Mouse (Mus musculus): ENCODE data around the gene Bahcc1. TPM values are rescaled to one million over a fixed set of nuclear protein-coding genes. Genes with fewer than 3 reads are reported as not detected.
A peak's percentile ranks its signal among the peaks of the same experiment; 100 is the strongest.

Gene Bahcc1
- polyA plus RNA-seq (2012; rRNA removed): 1.5 and 1.6 TPM in 2 replicates
- polyA plus RNA-seq (2014; fragmentation: Nextera tagmentation; extraction: Ambion mirVana): 0.75 and 1.2 TPM in 2 replicates

GRCm38 (mm10) chr11:120232230-120233097 lies at the start of gene Bahcc1:
Gene Bahcc1, plus strand, starts transcription at chr11:120232947.
- no peaks in the 10 kb centered on the region for H3K9me3 ChIP-seq (ENCODE audit: control insufficient read depth, low read length)
- WGBS (ENCODE audit: insufficient replicate concordance): 2% methylated on average over 36 of the region's 36 CpGs
- no peaks in the 10 kb centered on the region for H3K36me3 ChIP-seq (replicated peaks; ENCODE audit: control insufficient read depth, insufficient read depth, low read depth)
- peak within 1 kb of the TSS; percentile 67 for H3K9ac ChIP-seq (replicated peaks)
- peaks cover 74% of the 10 kb centered on the region for H3K27me3 ChIP-seq (ENCODE audit: control insufficient read depth, insufficient read depth, low read length)
- peak within 1 kb of the TSS; percentile 58 to 63 for H3K4me3 ChIP-seq (ENCODE audit: insufficient read depth in 1 of 2, low read depth in 2 of 2, low read length in 2 of 2)
- ATAC-seq (ENCODE audit: insufficient read depth) (peak; percentile 92), DNase-seq (ENCODE audit: low read depth in 3 of 3, low spot score in 3 of 3) (peak; percentile 94 to 96 (median 94))
- TF ChIP-seq EP300 (IDR thresholded peaks at IDR 0.05; ENCODE audit: low read depth): no peak
- peak within 1 kb of the TSS; percentile 8; the same call in 1 of the 2 replicates for H3K27ac ChIP-seq
- H3K4me1 ChIP-seq (replicated peaks; ENCODE audit: control insufficient read depth in 2 of 2, insufficient read depth in 2 of 2, low read length in 1 of 2): peaks cover 9 to 26% of the 10 kb centered on the region in 2 experiments
- peak within 1 kb of the TSS; percentile 71 for H3K4me2 ChIP-seq (ENCODE audit: low read depth)

GRCm38 (mm10) chr11:120183180-120183579 lies 49.6 kb upstream of the Bahcc1 start:
- Histone ChIP-seq H3K4me1 (replicated peaks; ENCODE audit: control insufficient read depth in 2 of 2, insufficient read depth in 2 of 2, low read length in 1 of 2) (peaks cover 0 to 9% of the 10 kb centered on the region in 2 experiments; a peak in 2 of 4 replicates), H3K27me3 (ENCODE audit: control insufficient read depth, insufficient read depth, low read length) (peaks cover 42% of the 10 kb centered on the region), H3K9me3 (ENCODE audit: control insufficient read depth, low read length) (no peaks in the 10 kb centered on the region), H3K36me3 (replicated peaks; ENCODE audit: control insufficient read depth, insufficient read depth, low read depth) (no peaks in the 10 kb centered on the region), H3K4me3 (ENCODE audit: insufficient read depth in 1 of 2, low read depth in 2 of 2, low read length in 2 of 2) (no peak overlapping the region), H3K27ac (no peak overlapping the region), H3K9ac (replicated peaks) (no peak overlapping the region), H3K4me2 (ENCODE audit: low read depth) (no peak overlapping the region)
- TF ChIP-seq EP300 (IDR thresholded peaks at IDR 0.05; ENCODE audit: low read depth): no peak
- WGBS (ENCODE audit: insufficient replicate concordance): 42% methylated on average over 1 of the region's 1 CpGs
- no peak for DNase-seq (ENCODE audit: low read depth in 3 of 3, low spot score in 3 of 3)
- no peak for ATAC-seq (ENCODE audit: insufficient read depth)

GRCm38 (mm10) chr11:120183708-120184107 lies 49.0 kb upstream of the Bahcc1 start:
- Histone ChIP-seq H3K27ac (no peak overlapping the region), H3K9ac (replicated peaks) (no peak overlapping the region), H3K4me1 (replicated peaks; ENCODE audit: control insufficient read depth in 2 of 2, insufficient read depth in 2 of 2, low read length in 1 of 2) (peaks cover 0 to 9% of the 10 kb centered on the region in 2 experiments; a peak in 2 of 4 replicates), H3K27me3 (ENCODE audit: control insufficient read depth, insufficient read depth, low read length) (peaks cover 48% of the 10 kb centered on the region), H3K36me3 (replicated peaks; ENCODE audit: control insufficient read depth, insufficient read depth, low read depth) (no peaks in the 10 kb centered on the region), H3K4me3 (ENCODE audit: insufficient read depth in 1 of 2, low read depth in 2 of 2, low read length in 2 of 2) (no peak overlapping the region), H3K9me3 (ENCODE audit: control insufficient read depth, low read length) (no peaks in the 10 kb centered on the region), H3K4me2 (ENCODE audit: low read depth) (no peak overlapping the region)
- ATAC-seq (ENCODE audit: insufficient read depth) (no peak), DNase-seq (ENCODE audit: low read depth in 3 of 3, low spot score in 3 of 3) (no peak)
- TF ChIP-seq EP300 (IDR thresholded peaks at IDR 0.05; ENCODE audit: low read depth): no peak
- no peak for TF ChIP-seq CTCF (IDR thresholded peaks at IDR 0.05; ENCODE audit: low read depth)
- WGBS (ENCODE audit: insufficient replicate concordance): 65% methylated on average over 11 of the region's 11 CpGs

GRCm38 (mm10) chr11:120184371-120185315 lies 48.1 kb upstream of the Bahcc1 start:
- H3K4me1 ChIP-seq (replicated peaks; ENCODE audit: control insufficient read depth in 2 of 2, insufficient read depth in 2 of 2, low read length in 1 of 2): peaks cover 0 to 9% of the 10 kb centered on the region in 2 experiments; a peak in 2 of 4 replicates
- 23% methylated on average over 16 of the region's 16 CpGs for WGBS (ENCODE audit: insufficient replicate concordance)
- peak overlapping the region in 1 of 2 experiments; percentile 39; a peak in 2 of 4 replicates for H3K4me3 ChIP-seq (ENCODE audit: insufficient read depth in 1 of 2, low read depth in 2 of 2, low read length in 2 of 2)
- no peaks in the 10 kb centered on the region for H3K36me3 ChIP-seq (replicated peaks; ENCODE audit: control insufficient read depth, insufficient read depth, low read depth)
- H3K4me2 ChIP-seq (ENCODE audit: low read depth): peak overlapping the region; percentile 61
- H3K27me3 ChIP-seq (ENCODE audit: control insufficient read depth, insufficient read depth, low read length): peaks cover 57% of the 10 kb centered on the region
- TF ChIP-seq CTCF (IDR thresholded peaks at IDR 0.05; ENCODE audit: low read depth) (no peak), EP300 (IDR thresholded peaks at IDR 0.05; ENCODE audit: low read depth) (no peak)
- no peaks in the 10 kb centered on the region for H3K9me3 ChIP-seq (ENCODE audit: control insufficient read depth, low read length)
- no peak overlapping the region for H3K9ac ChIP-seq (replicated peaks)
- H3K27ac ChIP-seq: 0 out of 2 replicates have a peak overlapping the region, but pooled peaks have one; percentile 36
- DNase-seq (ENCODE audit: low read depth in 3 of 3, low spot score in 3 of 3) (peak; percentile 13 to 37 (median 14)), ATAC-seq (ENCODE audit: insufficient read depth) (peak; percentile 56)
